Mouse (Mus musculus) heart, adult 2 months (tissue): ENCODE data around the gene Elovl7. TPM values are rescaled to one million over a fixed set of nuclear protein-coding genes. Genes with fewer than 3 reads are reported as not detected.
A peak's percentile ranks its signal among the peaks of the same experiment; 100 is the strongest.

Source experiments
- DNase-seq, 2 experiments: peaks; one replicate each; pipeline ENCODE4 v3.0.0; 2021
- H3K27ac ChIP-seq: fragments of 200-600 bp; 2 replicates; pipeline ENCODE4 v1.8.1; 2022
- H3K27me3 ChIP-seq: fragments of 200-500 bp; 2 replicates; pipeline ENCODE4 v1.6.1; 2012; ENCODE audit warnings: mild to moderate bottlenecking, low read length, inconsistent platforms, mixed read lengths; ENCODE audit not compliant: control insufficient read depth, insufficient read depth
- H3K36me3 ChIP-seq: fragments of 200-500 bp; 2 replicates; pipeline ENCODE4 v1.6.1; 2012; ENCODE audit warnings: low read length, inconsistent platforms; ENCODE audit not compliant: control insufficient read depth, insufficient read depth
- H3K4me1 ChIP-seq: fragments of 200-500 bp; 2 replicates; pipeline ENCODE4 v1.6.1; 2011; ENCODE audit warnings: low read length; ENCODE audit not compliant: control insufficient read depth, insufficient read depth
- H3K4me3 ChIP-seq: fragments of 200-600 bp; 2 replicates; pipeline ENCODE4 v1.8.1; 2022
- H3K79me2 ChIP-seq: fragments of 200-500 bp; replicated peaks from 2 replicates; pipeline ENCODE4 v1.6.1; 2012; ENCODE audit warnings: mild to moderate bottlenecking, inconsistent platforms, low read length, moderate library complexity, mixed read lengths; ENCODE audit not compliant: control insufficient read depth, insufficient read depth
- H3K9ac ChIP-seq: fragments of 200-500 bp; 2 replicates; pipeline ENCODE4 v1.6.1; 2012; ENCODE audit warnings: low read depth, mild to moderate bottlenecking, control low read depth, inconsistent platforms, low read length, mixed read lengths
- CTCF ChIP-seq: fragments of 200-600 bp; IDR thresholded peaks from 2 replicates; pipeline ENCODE4 v1.8.1; 2022; ENCODE audit warnings: antibody characterized with exemption, mild to moderate bottlenecking, moderate library complexity
- EP300 ChIP-seq: fragments of 200-500 bp; IDR thresholded peaks from 2 replicates; pipeline ENCODE4 v1.6.1; 2011; ENCODE audit warnings: low read depth, low read length, control low read depth; ENCODE audit not compliant: insufficient read depth
- POLR2A ChIP-seq: fragments of 200-500 bp; IDR thresholded peaks from 2 replicates; pipeline ENCODE4 v1.6.1; 2011; ENCODE audit warnings: mild to moderate bottlenecking, low read depth, low read length, control low read depth; ENCODE audit not compliant: insufficient read depth
- whole genome bisulfite sequencing: fragments of 180-500 bp; shearing (Covaris S2); methylation state at CpG from one replicate; pipeline ENCODE4 v1.1.7; 2018; 5-methylcytosine and 5-hydroxymethylcytosine counted together
- intact Hi-C: fragments of 180-260 bp; cut with DNase I; formaldehyde crosslinking; loops from one replicate; pipeline ENCODE4 v1.15.1; 2025
- polyA plus RNA-seq: library from polyadenylated mRNA; depleted of rRNA; stranded (reverse); fragments of >200 nt; gene quantifications from 2 replicates; pipeline ENCODE4 v1.2.3, GENCODE M21; 2012
- total RNA-seq, 2 experiments: library from RNA; stranded (reverse); gene quantifications; 2 replicates each; pipeline ENCODE4 v1.2.3; 2021

The Elovl7 gene
- total and polyA plus RNA-seq, 3 experiments = 0.18 to 0.29 (median 0.20) TPM

GRCm38 (mm10) chr13:108207447-108207846, 6.8 kb upstream of the Elovl7 start:
- Histone ChIP-seq H3K27me3 (no peaks in the 10 kb centered on the region; the same call in 1 of the 2 replicates), H3K79me2 (no peaks in the 10 kb centered on the region), H3K4me3 (no peak overlapping the region), H3K27ac (no peak overlapping the region), H3K4me1 (no peaks in the 10 kb centered on the region), H3K9ac (no peak overlapping the region), H3K36me3 (no peaks in the 10 kb centered on the region)
- DNase-seq = no peak
- WGBS = 82% methylated on average over 2 of the region's 2 CpGs
- intact Hi-C loops = no loop called here
- TF ChIP-seq EP300 (no peak), POLR2A (no peak), CTCF (no peak)

- no peak for DNase-seq
- WGBS = 69% methylated on average over 5 of the region's 5 CpGs
- Histone ChIP-seq H3K36me3 (no peaks in the 10 kb centered on the region), H3K79me2 (no peaks in the 10 kb centered on the region), H3K9ac (no peak overlapping the region), H3K27me3 (no peaks in the 10 kb centered on the region; the same call in 1 of the 2 replicates), H3K4me3 (no peak overlapping the region), H3K27ac (no peak overlapping the region), H3K4me1 (no peaks in the 10 kb centered on the region)
- intact Hi-C loops = no loop called here
- TF ChIP-seq CTCF = no peak
- no peak for TF ChIP-seq POLR2A
- TF ChIP-seq EP300 = no peak
These were observed 6.1 kb upstream of the Elovl7 start for GRCm38 (mm10) chr13:108208090-108208489.

- intact Hi-C loops = loop anchor here (5.0 kb wide), 1 partner anchor 116 kb away; no protein-coding TSS in a partner anchor
These were observed 3.2 kb upstream of the Elovl7 start for GRCm38 (mm10) chr13:108210960-108211359.

GRCm38 (mm10) chr13:108212397-108213018, 1.7 kb upstream of the Elovl7 start:
- DNase-seq = no peak
- Histone ChIP-seq H3K9ac (no peak overlapping the region), H3K4me3 (no peak overlapping the region), H3K27ac (no peak overlapping the region), H3K79me2 (no peaks in the 10 kb centered on the region), H3K36me3 (no peaks in the 10 kb centered on the region), H3K4me1 (no peaks in the 10 kb centered on the region), H3K27me3 (peaks cover 9% of the 10 kb centered on the region)
- WGBS = 63% methylated on average over 5 of the region's 5 CpGs
- TF ChIP-seq EP300 = no peak
- no peak for TF ChIP-seq CTCF
- TF ChIP-seq POLR2A = no peak
- intact Hi-C loops = loop anchor here (5.0 kb wide), 1 partner anchor 115 kb away; no protein-coding TSS in a partner anchor

More at GRCm38 (mm10) chr13:108210960-108211359, 3.2 kb upstream of the Elovl7 start:
- Histone ChIP-seq H3K36me3 (no peaks in the 10 kb centered on the region), H3K27ac (no peak overlapping the region), H3K27me3 (peaks cover 9% of the 10 kb centered on the region), H3K4me3 (no peak overlapping the region), H3K79me2 (no peaks in the 10 kb centered on the region), H3K9ac (no peak overlapping the region), H3K4me1 (no peaks in the 10 kb centered on the region)
- TF ChIP-seq CTCF (no peak), EP300 (no peak), POLR2A (no peak)
- WGBS = 89% methylated on average over 8 of the region's 8 CpGs
- DNase-seq = no peak

- TF ChIP-seq CTCF = no peak
- TF ChIP-seq EP300 = no peak
- TF ChIP-seq POLR2A = no peak
- Histone ChIP-seq H3K4me3 (peak overlapping the region; percentile 57), H3K4me1 (no peaks in the 10 kb centered on the region), H3K79me2 (no peaks in the 10 kb centered on the region), H3K27me3 (peaks cover 9% of the 10 kb centered on the region), H3K36me3 (no peaks in the 10 kb centered on the region), H3K27ac (no peak overlapping the region), H3K9ac (peak overlapping the region; percentile 65)
- 1% methylated on average over 50 of the region's 50 CpGs for WGBS
- peak; percentile 8 to 33 for DNase-seq
- intact Hi-C loops = loop anchor here (5.0 kb wide), 1 partner anchor 113 kb away; no protein-coding TSS in a partner anchor
These were observed 392 bp downstream of the Elovl7 start for GRCm38 (mm10) chr13:108214485-108215107.

GRCm38 (mm10) chr13:108215231-108215780, 1.1 kb downstream of the Elovl7 start:
- Histone ChIP-seq H3K4me3 (no peak overlapping the region), H3K27ac (no peak overlapping the region), H3K79me2 (no peaks in the 10 kb centered on the region), H3K9ac (no peak overlapping the region), H3K4me1 (no peaks in the 10 kb centered on the region), H3K36me3 (no peaks in the 10 kb centered on the region), H3K27me3 (peaks cover 10% of the 10 kb centered on the region)
- 6% methylated on average over 12 of the region's 12 CpGs for WGBS
- no peak for TF ChIP-seq POLR2A
- TF ChIP-seq EP300 = no peak
- TF ChIP-seq CTCF = no peak
- DNase-seq = no peak
- intact Hi-C loops = no loop called here
